Mouse (Mus musculus) lung, adult 2 months (tissue): ENCODE data around the gene Rnaseh2b.

Source experiments
- CTCF ChIP-seq: fragments of 200-500 bp; IDR thresholded peaks from 2 replicates; pipeline ENCODE4 v1.5.1; 2011; ENCODE audit warnings: mild to moderate bottlenecking, low read length, control low read depth; ENCODE audit not compliant: insufficient read depth
- POLR2A ChIP-seq: fragments of 200-500 bp; IDR thresholded peaks from 2 replicates; pipeline ENCODE4 v1.6.1; 2011; ENCODE audit warnings: low read depth, mild to moderate bottlenecking, control low read depth, low read length, borderline replicate concordance; ENCODE audit errors: extremely low read depth

DNA sequence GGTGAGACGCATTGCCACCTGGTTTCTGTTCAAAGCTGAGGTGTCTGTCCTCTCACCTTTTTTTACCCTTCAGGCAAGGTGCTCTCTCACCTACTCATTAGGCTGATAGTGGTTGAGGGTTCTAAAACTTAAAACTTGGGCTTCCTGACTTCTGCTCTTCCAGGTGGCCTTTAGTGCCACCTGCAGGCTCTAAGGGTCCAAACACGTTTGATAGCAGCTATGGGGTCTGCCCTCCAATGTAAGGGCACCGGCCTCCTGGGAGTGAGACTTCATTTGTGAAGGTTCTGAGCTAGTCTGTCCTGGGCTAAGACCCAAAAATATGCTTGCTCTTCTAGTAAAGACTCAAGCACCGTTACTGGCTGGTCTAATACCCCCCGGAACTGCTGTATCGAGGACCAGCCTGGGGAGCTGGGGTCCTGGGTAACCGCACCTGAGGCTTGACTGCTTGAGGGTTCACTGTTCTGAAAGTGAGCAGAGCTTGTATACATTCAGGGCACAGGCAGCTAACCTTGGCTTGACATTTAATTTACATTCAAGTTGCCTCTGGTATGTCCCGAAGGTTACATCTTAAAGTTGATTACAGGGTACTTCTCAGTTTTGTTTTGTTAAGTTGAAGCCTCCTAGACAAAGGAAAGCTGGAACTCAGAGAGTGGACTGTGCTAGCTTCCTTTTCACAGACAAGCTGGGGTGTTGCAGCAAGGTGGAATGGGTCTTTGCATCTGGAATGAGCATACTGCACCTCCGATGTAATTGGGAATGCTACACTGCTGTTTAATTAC is 41.7 kb downstream of the Rnaseh2b start:
- TF ChIP-seq CTCF, result no peak
- TF ChIP-seq POLR2A, result no peak
